In genomic region chr16:90491898-90492499, GRCm38 (mm10) we compare ENCODE assay signal across 9 mouse cellular contexts.
A peak's percentile ranks its signal among the peaks of the same experiment; 100 is the strongest.
DNase-seq lines count a peak whose midpoint lies in the region; ATAC-seq lines count a peak whose summit lies in the region.
"Had no signal": no experiment of that assay in that cellular context is flagged by ENCODE, and none has a peak within 500 bp of the region (broad histone marks: within the 10 kb centered on the region; RNA-seq: fewer than 3 reads in every experiment).

No protein-coding gene starts in this region.

- no peak overlapping the region for H3K4me3 ChIP-seq in lung, embryonic 16.5 days (ENCODE audit: low read length)
- H3K4me3 ChIP-seq in forebrain, embryonic 16.5 days (replicated peaks; ENCODE audit: low read length): no peak overlapping the region
- no peak overlapping the region for H3K4me3 ChIP-seq in limb, embryonic 10.5 days
- no peak overlapping the region for H3K4me3 ChIP-seq in stomach, embryonic 16.5 days (replicated peaks; ENCODE audit: low read length)

- no peak for DNase-seq in lung, postnatal 36 days
- peak; percentile 46 for DNase-seq in limb, embryonic 10.5 days (ENCODE audit: low spot score)
- DNase-seq: gastrocnemius, postnatal 36 days had no signal

- no peaks in the 10 kb centered on the region for H3K9me3 ChIP-seq in lung, embryonic 16.5 days (ENCODE audit: control insufficient read depth, low read length)
- H3K9me3 ChIP-seq in forebrain, embryonic 16.5 days (ENCODE audit: control insufficient read depth, low read length): no peaks in the 10 kb centered on the region
- no peaks in the 10 kb centered on the region for H3K9me3 ChIP-seq in limb, embryonic 10.5 days (replicated peaks)
- H3K9me3 ChIP-seq in stomach, embryonic 16.5 days (replicated peaks; ENCODE audit: control insufficient read depth, low read length): no peaks in the 10 kb centered on the region

- H3K4me1 ChIP-seq in lung, embryonic 16.5 days (replicated peaks; ENCODE audit: control insufficient read depth, insufficient read depth, low read length): peaks cover 16% of the 10 kb centered on the region
- H3K4me1 ChIP-seq in forebrain, embryonic 16.5 days (replicated peaks; ENCODE audit: control insufficient read depth, insufficient read depth, low read length): peaks cover 10% of the 10 kb centered on the region
- H3K4me1 ChIP-seq in limb, embryonic 10.5 days: peaks cover 29% of the 10 kb centered on the region
- H3K4me1 ChIP-seq in stomach, embryonic 16.5 days (ENCODE audit: control insufficient read depth, insufficient read depth, low read length): peaks cover 17% of the 10 kb centered on the region

- 16% methylated on average over 5 of the region's 5 CpGs for WGBS in lung, embryonic 16.5 days
- 4% methylated on average over 5 of the region's 5 CpGs for WGBS in forebrain, embryonic 16.5 days
- 55% methylated on average over 5 of the region's 5 CpGs for WGBS in limb, embryonic 10.5 days
- WGBS in stomach, embryonic 16.5 days: 19% methylated on average over 5 of the region's 5 CpGs

- no peaks in the 10 kb centered on the region for H3K27me3 ChIP-seq in lung, embryonic 16.5 days (ENCODE audit: control insufficient read depth, insufficient read depth, low read depth, low read length)
- H3K27me3 ChIP-seq in forebrain, embryonic 16.5 days (replicated peaks; ENCODE audit: control insufficient read depth, insufficient read depth, low read length): no peaks in the 10 kb centered on the region
- no peaks in the 10 kb centered on the region for H3K27me3 ChIP-seq in limb, embryonic 10.5 days (ENCODE audit: low read depth, poor library complexity, severe bottlenecking)
- H3K27me3 ChIP-seq in stomach, embryonic 16.5 days (ENCODE audit: control insufficient read depth, insufficient read depth, low read length): no peaks in the 10 kb centered on the region

- no peak overlapping the region for H3K4me2 ChIP-seq in lung, embryonic 16.5 days (ENCODE audit: low read depth, low read length)
- H3K4me2 ChIP-seq in forebrain, embryonic 16.5 days (ENCODE audit: low read length): no peak overlapping the region
- no peak overlapping the region for H3K4me2 ChIP-seq in stomach, embryonic 16.5 days (ENCODE audit: low read depth, low read length)

- 0 out of 2 replicates have a peak overlapping the region, but pooled peaks have one; percentile 27 for H3K27ac ChIP-seq in lung, embryonic 16.5 days (ENCODE audit: low read length)
- H3K27ac ChIP-seq in forebrain, embryonic 16.5 days (ENCODE audit: low read length): no peak overlapping the region
- peak overlapping the region; percentile 50; the same call in 1 of the 2 replicates for H3K27ac ChIP-seq in limb, embryonic 10.5 days
- no peak overlapping the region for H3K27ac ChIP-seq in stomach, embryonic 16.5 days (ENCODE audit: low read length)

- ATAC-seq in lung, embryonic 16.5 days (ENCODE audit: low read depth): peak; percentile 20; the same call in 1 of the 2 replicates
- ATAC-seq in forebrain, embryonic 16.5 days: peak; percentile 77
- peak; percentile 52; the same call in 1 of the 2 replicates for ATAC-seq in stomach, embryonic 16.5 days (ENCODE audit: insufficient read depth, low FRiP score)
- ATAC-seq in inflammation-experienced regulatory T-cells, adult 6 months: no peak
- ATAC-seq in megakaryocyte progenitor cell, adult 5-6 weeks (replicated peaks; ENCODE audit: poor library complexity): no peak

- no peak overlapping the region for H3K9ac ChIP-seq in lung, embryonic 16.5 days (ENCODE audit: low read length)
- no peak overlapping the region for H3K9ac ChIP-seq in forebrain, embryonic 16.5 days (replicated peaks; ENCODE audit: low read depth, low read length)
- H3K9ac ChIP-seq in stomach, embryonic 16.5 days (ENCODE audit: low read length): no peak overlapping the region

- H3K36me3 ChIP-seq in lung, embryonic 16.5 days (ENCODE audit: control insufficient read depth, insufficient read depth, low read length): peaks cover 34% of the 10 kb centered on the region
- peaks cover 18% of the 10 kb centered on the region for H3K36me3 ChIP-seq in forebrain, embryonic 16.5 days (ENCODE audit: control insufficient read depth, insufficient read depth)
- peaks cover 86% of the 10 kb centered on the region for H3K36me3 ChIP-seq in limb, embryonic 10.5 days
- H3K36me3 ChIP-seq in stomach, embryonic 16.5 days (ENCODE audit: control insufficient read depth, insufficient read depth, low read length): no peaks in the 10 kb centered on the region
- H3K36me3 ChIP-seq: G1E had no signal

Comparison
In these comparisons a context has a peak if more than half of its experiments do, and no peak if none do; other contexts are left out.
1. ATAC-seq: peak in lung, embryonic 16.5 days (single experiment), forebrain, embryonic 16.5 days (single experiment) and stomach, embryonic 16.5 days (single experiment); none in inflammation-experienced regulatory T-cells, adult 6 months (single experiment) and megakaryocyte progenitor cell, adult 5-6 weeks (single experiment).
2. H3K27ac ChIP-seq: peak in lung, embryonic 16.5 days (single experiment) and limb, embryonic 10.5 days (single experiment); none in forebrain, embryonic 16.5 days (single experiment) and stomach, embryonic 16.5 days (single experiment).